Mouse (Mus musculus) frontal cortex, postnatal 25 days (tissue): ENCODE measurements around the gene Yars.

Experiments
- DNase-seq, 2 experiments: peaks; one replicate each; pipeline ENCODE4 v3.0.0; 2022; ENCODE audit warnings: low spot score in 2 of 2

Gene Yars

GRCm38 (mm10) chr4:129189542-129190519 is at the start of gene Yars, which contains the start of gene S100pbp:
Gene Yars, plus strand, starts transcription at chr4:129189760.
Gene S100pbp, minus strand, starts transcription at chr4:129189727.
- peak; percentile 91 to 92 for DNase-seq

GRCm38 (mm10) chr4:129140808-129141207 is 48.8 kb upstream of the Yars start:
- no peak for DNase-seq

DNA sequence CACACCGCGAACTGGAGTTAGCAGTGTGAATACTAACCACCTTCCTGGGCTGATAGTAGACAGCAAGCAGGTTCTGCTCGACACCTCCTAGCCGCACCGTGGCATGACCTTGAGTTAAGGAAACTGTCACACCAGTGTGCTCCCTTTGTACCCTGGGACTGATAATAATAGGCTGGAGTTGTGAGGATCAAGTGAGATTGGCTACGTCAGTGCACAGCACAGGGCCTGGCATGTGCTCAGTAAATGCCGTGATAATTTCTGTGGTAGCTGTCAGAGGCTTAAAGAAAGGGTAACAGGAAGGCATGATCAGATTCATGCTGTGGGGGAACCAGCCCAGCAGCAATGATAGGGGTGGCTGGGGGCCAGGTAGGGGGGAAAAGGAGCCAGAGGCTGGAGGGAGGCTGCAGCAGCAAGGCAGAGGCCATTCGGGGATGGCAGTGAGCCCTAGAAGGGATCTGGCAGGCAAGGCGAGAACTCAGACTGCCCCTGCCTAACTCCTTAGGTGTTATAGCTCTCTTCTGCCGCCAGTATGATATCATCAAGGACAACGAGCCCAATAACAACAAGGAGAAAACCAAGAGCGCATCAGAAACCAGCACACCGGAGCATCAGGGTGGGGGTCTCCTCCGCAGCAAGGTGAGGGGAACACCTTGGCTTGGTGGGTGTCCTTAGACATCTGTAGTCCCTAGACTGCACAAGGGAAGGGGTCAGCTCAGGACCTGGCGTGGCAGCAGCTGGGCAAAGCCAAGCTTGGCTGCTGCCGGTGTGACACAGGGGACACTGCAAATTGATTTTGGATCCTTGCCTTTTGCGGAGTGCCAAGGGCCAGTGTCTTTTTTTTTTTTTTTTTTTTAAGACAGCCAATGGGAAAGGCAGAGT is 47.8 kb upstream of the Yars start:
- no peak for DNase-seq

DNA sequence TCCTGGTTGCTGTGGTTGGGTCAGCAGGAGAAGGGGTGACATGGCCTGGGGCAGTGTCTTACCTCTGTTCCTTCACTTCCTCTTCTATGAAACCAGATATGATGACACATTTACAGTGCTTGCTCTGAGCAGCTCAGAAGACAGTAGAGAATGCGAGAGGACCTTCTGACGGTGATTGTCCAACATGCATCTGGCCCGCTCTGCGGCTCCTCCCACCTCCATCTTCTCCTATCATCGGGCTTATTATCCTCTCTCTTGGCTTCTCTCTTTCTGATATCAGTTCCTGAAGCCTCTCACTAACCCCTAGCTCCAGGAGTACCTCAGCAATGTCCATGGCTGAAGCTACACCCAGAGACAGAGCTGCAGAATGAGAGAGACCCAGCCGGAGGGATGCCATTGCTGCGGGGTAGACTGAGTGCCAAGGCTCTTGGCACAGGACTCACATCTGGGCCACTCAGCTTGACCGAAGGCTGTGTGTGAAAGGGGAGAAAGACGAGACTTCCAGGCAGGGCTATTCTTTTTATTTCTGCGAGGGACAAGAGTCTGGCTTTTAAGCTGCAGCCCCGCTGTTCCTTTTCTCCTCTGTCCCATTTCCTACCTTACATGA is 47.0 kb upstream of the Yars start:
- DNase-seq = no peak

DNA sequence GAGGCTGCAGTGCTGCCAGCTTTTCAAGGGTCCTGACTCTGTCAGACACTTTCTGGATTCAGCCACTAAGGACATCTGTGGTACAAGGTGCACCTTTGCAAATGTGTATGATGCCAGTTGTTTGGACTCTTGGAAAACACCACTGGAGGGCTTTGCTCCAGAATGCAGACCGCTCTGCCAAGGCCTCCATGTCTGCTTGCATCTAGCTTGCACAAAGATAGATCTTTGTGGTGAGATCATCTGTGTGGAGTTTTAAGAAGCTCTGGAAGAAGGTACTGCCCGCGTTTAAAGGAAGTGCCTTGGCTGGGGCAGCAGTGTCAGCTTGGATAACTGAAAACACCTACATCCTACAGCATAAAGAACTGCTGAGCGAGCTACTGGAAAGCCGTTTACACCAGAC is 46.1 kb upstream of the Yars start:
- DNase-seq = no peak

DNA sequence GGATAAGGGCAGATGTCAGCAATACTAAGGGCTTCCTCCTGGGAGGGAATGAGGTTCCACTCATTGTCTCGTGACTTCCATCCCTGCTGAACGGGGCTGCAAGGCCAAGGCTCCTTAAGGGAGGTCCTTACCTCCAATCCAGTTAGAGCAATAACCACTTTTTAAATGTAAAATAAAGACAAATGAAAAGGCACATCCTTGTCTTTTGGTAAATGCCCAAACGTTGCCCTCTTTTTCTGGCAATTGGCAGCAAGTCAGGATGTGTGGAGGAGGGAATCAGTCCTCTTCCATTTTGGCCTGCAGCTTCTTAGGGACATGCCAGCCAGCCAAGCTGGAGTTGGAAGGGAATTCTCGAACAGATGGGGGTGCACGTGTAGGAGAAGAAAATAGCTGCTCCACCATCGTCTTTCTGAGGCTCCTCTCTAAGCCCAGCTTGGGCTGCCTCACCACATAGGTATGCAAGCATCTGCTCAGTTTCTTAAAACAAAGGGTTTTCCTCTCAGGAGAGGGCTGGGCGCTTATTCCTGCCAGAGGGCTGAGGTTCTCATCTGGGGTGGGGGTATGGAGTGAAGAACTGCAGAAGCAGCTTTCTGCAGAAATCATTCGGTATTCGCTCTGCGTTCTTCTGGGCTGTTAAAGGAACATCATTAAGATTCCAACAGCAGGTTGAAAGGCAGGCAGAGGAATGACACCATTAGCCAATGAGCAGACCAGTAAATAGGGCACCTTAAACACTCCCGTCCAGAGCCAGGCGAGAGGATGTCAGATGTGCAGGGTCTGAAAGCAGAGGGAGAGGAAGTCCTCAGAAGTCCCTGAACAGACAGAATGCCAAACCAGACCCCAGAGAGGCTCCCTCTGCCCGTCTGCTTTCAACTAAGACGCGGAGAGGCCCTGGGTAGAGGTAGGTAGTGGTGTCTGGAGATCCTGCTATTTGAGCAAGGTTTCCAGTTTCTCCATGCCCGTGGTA is 44.9 kb upstream of the Yars start:
- DNase-seq = peak; percentile 58 to 73

GRCm38 (mm10) chr4:129145411-129145810 is 44.1 kb upstream of the Yars start:
- no peak for DNase-seq

GRCm38 (mm10) chr4:129145943-129146342 is 43.6 kb upstream of the Yars start:
- no peak for DNase-seq

GRCm38 (mm10) chr4:129146392-129146791 is 43.2 kb upstream of the Yars start:
- no peak for DNase-seq

- DNase-seq = no peak
Measured at GRCm38 (mm10) chr4:129147552-129148103, 41.9 kb upstream of the Yars start.

DNA sequence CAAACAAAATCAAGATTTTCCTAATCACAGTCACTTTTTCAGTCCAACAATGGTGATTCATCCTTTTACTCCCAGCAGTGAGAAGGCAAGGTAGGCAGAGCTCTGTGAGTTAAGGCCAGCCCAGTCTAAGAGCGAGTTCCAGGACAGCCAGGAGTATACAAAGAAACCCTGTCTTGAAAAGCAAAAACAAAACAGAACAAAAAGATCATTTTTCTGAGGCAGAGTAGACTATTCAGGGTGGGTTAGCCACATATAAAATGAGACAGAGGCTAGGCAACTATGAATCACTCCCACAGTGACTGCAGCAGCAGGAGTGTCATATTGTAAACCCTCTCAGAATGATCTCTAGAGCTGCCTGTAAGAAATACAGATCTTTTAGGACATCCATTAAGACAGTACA is 40.2 kb upstream of the Yars start:
- no peak for DNase-seq

GRCm38 (mm10) chr4:129151276-129151811 is 38.2 kb upstream of the Yars start:
- DNase-seq = no peak

DNA sequence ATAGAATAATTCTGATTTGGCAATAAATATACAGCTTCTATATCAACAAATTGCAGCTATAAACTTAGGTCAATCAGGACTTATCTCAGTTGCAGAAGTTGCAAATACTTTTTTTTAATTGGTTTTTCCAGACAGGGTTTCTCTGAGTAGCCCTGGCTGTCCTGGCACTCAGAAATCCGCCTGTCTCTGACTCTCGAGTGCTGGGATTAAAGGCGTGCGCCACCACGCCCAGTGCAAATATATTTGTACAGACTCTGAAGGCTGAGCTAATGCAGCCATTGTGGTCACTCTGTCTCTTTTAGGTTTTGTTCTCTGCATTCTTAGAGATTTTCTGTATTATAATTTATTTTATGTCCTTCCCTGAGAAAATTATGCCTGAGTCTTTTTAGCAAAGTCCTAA is 32.0 kb upstream of the Yars start:
- DNase-seq = no peak

DNA sequence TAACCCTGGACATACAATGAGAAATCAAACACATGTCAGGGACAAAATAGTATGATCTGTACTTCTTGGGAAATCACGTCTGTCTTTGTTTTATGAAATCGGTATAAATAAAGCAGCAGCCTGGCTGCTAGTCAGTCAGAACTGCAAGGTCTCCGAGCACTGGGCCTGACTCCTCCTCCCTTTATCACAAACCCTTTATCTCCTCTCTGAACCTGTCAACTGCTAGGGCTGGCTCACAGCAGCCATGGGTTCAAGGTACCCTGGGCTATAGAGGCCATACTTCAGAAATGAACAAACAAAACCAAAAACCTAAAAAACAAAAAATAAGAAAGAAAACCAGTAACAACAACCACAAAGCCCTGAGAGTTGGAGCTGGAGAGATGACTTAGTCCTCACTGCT is 31.0 kb upstream of the Yars start:
- no peak for DNase-seq

DNA sequence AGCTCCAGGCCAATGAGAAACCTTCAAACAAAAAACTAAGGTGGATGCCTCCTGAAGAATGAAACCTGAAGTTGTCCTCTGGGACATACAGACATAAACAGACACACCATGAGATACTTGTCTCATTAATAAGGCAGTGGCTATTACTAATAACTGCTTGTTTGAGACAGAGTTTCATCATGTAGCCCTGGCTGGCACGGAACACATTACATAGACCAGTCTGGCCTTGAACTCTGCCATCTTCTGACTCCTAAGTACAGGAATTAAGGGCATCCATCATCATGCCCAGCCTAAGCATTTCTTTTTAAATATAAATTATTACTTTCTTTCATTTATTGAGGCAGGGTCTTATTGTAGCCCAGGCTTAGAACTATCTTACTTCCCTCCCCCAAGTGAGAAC is 28.5 kb upstream of the Yars start:
- DNase-seq = no peak

- no peak for DNase-seq
Measured at GRCm38 (mm10) chr4:129161581-129162255, 27.8 kb upstream of the Yars start.

DNA sequence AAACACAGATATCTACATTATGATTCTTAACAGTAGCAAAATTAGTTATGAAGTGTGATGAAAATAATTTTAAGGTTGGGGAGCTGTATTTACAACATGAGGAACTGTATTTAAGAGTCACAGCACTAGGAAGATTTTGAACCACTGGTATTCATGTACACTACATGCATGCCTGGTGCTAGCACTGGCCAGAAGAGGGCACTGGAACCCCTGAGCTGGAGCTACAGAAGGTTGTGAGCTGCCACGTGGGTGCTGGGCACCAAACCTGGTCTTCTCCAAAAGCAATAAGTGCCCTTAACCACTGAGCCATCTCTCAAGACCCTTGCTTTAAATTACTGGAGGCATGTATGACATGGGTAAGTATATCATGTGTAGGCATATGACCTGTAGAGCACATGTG is 17.0 kb upstream of the Yars start:
- DNase-seq = no peak

DNA sequence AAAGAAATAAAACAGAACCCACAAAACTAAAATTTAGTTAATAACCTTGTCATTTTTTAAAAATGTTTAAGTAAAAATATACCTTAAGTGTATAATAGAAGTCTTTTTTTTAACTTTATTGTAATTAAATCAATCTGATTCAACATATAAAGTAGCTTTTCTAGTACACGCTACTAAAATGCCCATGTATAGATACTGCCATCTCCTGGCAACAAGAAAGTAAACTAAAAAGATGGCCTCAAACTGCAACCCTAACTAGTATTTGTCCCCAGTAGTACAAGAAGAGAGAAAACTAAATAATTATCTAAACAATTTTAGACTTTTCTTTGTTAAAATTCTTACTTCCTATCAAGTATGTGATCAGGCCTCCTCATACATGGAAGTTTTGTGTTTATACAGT is 10.0 kb upstream of the Yars start:
- DNase-seq = no peak

DNA sequence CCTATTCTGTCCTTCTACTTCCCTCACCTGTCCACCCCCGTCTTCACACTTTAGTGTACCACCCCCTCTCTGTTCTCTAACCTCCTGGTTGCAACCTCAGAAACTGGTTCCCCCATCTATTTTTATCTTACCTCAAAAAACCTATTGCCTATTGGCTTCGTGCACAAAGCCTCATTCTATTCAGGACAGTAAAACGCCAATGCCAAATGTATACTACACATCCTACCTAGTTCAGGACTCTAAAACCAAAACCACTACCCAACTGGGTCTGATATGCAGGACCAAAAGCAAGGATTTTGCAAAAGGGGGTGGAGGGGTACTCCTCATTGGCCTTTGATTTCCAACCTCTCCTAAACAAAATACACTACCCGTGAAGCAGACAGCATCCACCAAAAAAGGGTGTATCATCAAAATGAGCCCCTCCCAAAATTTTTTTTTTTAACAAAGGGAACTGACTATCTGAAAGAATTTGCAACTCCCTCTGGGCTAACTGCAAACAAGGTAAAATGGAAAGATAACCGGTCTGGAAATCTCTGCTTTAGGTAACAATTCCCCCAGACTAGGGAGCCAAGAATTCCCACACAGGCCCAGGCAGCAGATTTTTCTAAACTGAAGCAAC is 1.4 kb upstream of the Yars start:
- DNase-seq = no peak
